Mouse (Mus musculus) erythroblast, adult 5-6 weeks (primary cell): ENCODE results near the gene Eln. TPM values are rescaled to one million over a fixed set of nuclear protein-coding genes. Genes with fewer than 3 reads are reported as not detected.
A peak's percentile ranks its signal among the peaks of the same experiment; 100 is the strongest.

Experiments used
- ATAC-seq: replicated peaks from 2 replicates; pipeline ENCODE4 v1.8.0; 2016; ENCODE audit warnings: moderate number of reproducible peaks, mild to moderate bottlenecking, moderate TSS enrichment, inconsistent platforms; ENCODE audit not compliant: poor library complexity, low FRiP score, severe bottlenecking
- total RNA-seq, 2 experiments: library from RNA; stranded (forward) in 1 of 2; stranded (reverse) in 1 of 2; fragments of 150-400 nt in 1 of 2; fragments of 200-764, 138-1000 nt in 1 of 2; gene quantifications; 2 replicates each; pipeline versions ENCODE4 v1.2.3 to v1.2.4; 2015 to 2017; ENCODE audit warnings: low replicate concordance in 2 of 2

The Eln gene
- total RNA-seq (2015; ENCODE audit: low replicate concordance) (not detected in 2 replicates), total RNA-seq (2017; ENCODE audit: low replicate concordance) (not detected in 2 replicates)

GRCm38 (mm10) chr5:134746890-134747511, at the start of gene Eln:
Gene Eln (minus strand): TSS chr5:134747323.
- no peak for ATAC-seq

GRCm38 (mm10) chr5:134790080-134790995, 43.2 kb upstream of the Eln start:
- no peak for ATAC-seq

GRCm38 (mm10) chr5:134788237-134788636, 41.1 kb upstream of the Eln start:
- no peak for ATAC-seq

GRCm38 (mm10) chr5:134785691-134786371, 38.7 kb upstream of the Eln start:
- ATAC-seq = no peak

- no peak for ATAC-seq
These were observed 36.7 kb upstream of the Eln start for GRCm38 (mm10) chr5:134783794-134784193.

GRCm38 (mm10) chr5:134780963-134781362, 33.8 kb upstream of the Eln start:
- ATAC-seq = no peak

GRCm38 (mm10) chr5:134780146-134780545, 33.0 kb upstream of the Eln start:
- ATAC-seq = no peak

GRCm38 (mm10) chr5:134776551-134776950, 29.4 kb upstream of the Eln start:
- ATAC-seq = no peak

GRCm38 (mm10) chr5:134772522-134772921, 25.4 kb upstream of the Eln start:
- no peak for ATAC-seq

GRCm38 (mm10) chr5:134771750-134772149, 24.6 kb upstream of the Eln start:
- no peak for ATAC-seq

GRCm38 (mm10) chr5:134769181-134769580, 22.1 kb upstream of the Eln start:
- no peak for ATAC-seq

GRCm38 (mm10) chr5:134765441-134765840, 18.3 kb upstream of the Eln start:
- no peak for ATAC-seq

GRCm38 (mm10) chr5:134763326-134763725, 16.2 kb upstream of the Eln start:
- ATAC-seq = no peak

GRCm38 (mm10) chr5:134761409-134762124, 14.4 kb upstream of the Eln start:
- ATAC-seq = no peak

GRCm38 (mm10) chr5:134756031-134756430, 8.9 kb upstream of the Eln start:
- ATAC-seq = no peak

- no peak for ATAC-seq
These were observed 7.0 kb upstream of the Eln start for GRCm38 (mm10) chr5:134754096-134754495.

- no peak for ATAC-seq
These were observed 3.3 kb upstream of the Eln start for GRCm38 (mm10) chr5:134750469-134750868.

- ATAC-seq = peak; percentile 74
These were observed 960 bp upstream of the Eln start for GRCm38 (mm10) chr5:134747947-134748618.

GRCm38 (mm10) chr5:134747512-134747893, 380 bp upstream of the Eln start:
- ATAC-seq = no peak
